Mouse (Mus musculus) olfactory bulb, adult 2 months (tissue): ENCODE results near the gene Slc17a5. TPM values are rescaled to one million over a fixed set of nuclear protein-coding genes. Genes with fewer than 3 reads are reported as not detected.

Source experiments
- H3K27ac ChIP-seq: fragments of 200-500 bp; 2 replicates; pipeline ENCODE4 v1.5.1; 2012; ENCODE audit warnings: low read depth, low read length; ENCODE audit not compliant: insufficient read depth
- H3K4me1 ChIP-seq: fragments of 200-500 bp; 2 replicates; pipeline ENCODE4 v1.6.1; 2012; ENCODE audit warnings: low read length; ENCODE audit not compliant: control insufficient read depth, insufficient read depth
- H3K4me3 ChIP-seq: fragments of 200-500 bp; 2 replicates; pipeline ENCODE4 v1.5.1; 2012; ENCODE audit warnings: mild to moderate bottlenecking, low read depth, low read length, moderate library complexity; ENCODE audit not compliant: insufficient read depth
- CTCF ChIP-seq: fragments of 200-500 bp; IDR thresholded peaks from 2 replicates; pipeline ENCODE4 v1.5.1; 2012; ENCODE audit warnings: low read depth, mild to moderate bottlenecking, low read length, moderate library complexity; ENCODE audit not compliant: insufficient read depth
- POLR2A ChIP-seq: fragments of 200-500 bp; IDR thresholded peaks from 2 replicates; pipeline ENCODE4 v1.6.1; 2012; ENCODE audit warnings: mild to moderate bottlenecking, low read depth, low read length, moderate library complexity; ENCODE audit not compliant: insufficient read depth
- WGBS: fragments of 180-500 bp; shearing (Covaris S2); methylation state at CpG from one replicate; pipeline ENCODE4 v1.1.7; 2018; 5-methylcytosine and 5-hydroxymethylcytosine counted together
- polyA plus RNA-seq: library from polyadenylated mRNA; stranded (reverse); fragments of >200 nt; gene quantifications from 2 replicates; pipeline ENCODE4 v1.2.4, GENCODE M21; 2012; ENCODE audit warnings: low replicate concordance; ENCODE audit not compliant: missing spikeins, insufficient read depth, insufficient read length

Gene Slc17a5
- polyA plus RNA-seq, 1 experiment: not detected

DNA sequence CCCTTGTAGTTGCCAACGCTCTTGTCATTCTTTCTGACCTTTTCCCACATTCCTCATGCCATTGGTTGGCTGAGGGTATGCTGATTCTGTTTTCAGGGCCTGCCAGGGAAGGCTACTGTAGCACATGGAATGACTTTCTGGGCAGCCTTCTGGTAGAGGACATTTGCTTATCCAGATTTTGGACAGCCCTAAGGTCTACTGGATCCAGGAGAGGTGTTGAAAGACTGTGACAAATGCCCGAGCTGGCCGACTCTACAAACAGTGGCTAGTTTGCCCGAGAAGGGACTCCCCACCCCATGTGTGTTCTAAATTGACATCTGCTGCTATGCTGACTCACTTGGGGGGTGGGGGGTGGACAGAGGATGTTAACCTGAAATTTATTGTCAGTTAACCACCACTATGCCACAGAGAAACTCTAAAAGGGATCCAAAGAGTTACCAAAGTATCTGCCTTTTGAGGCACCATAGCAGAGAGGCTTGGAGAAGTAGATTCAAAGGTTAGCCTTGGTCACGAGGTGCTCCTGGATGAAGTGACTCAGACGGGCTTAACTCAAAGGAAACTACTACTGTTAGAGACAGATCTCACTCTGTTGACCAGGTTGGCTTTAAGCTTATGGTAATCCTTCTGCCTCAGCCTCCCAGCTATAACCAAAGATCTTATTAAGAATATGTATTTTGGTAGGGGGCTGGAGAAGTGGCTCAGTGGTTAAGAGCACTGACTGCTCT is 73.9 kb downstream of the Slc17a5 start:
- no peak overlapping the region for H3K27ac ChIP-seq
- WGBS: 83% methylated on average over 6 of the region's 6 CpGs
- 0 out of 2 replicates have a peak, but pooled peaks cover 3% of the 10 kb centered on the region for H3K4me1 ChIP-seq
- TF ChIP-seq CTCF: no peak
- TF ChIP-seq POLR2A: no peak
- H3K4me3 ChIP-seq: no peak overlapping the region

DNA sequence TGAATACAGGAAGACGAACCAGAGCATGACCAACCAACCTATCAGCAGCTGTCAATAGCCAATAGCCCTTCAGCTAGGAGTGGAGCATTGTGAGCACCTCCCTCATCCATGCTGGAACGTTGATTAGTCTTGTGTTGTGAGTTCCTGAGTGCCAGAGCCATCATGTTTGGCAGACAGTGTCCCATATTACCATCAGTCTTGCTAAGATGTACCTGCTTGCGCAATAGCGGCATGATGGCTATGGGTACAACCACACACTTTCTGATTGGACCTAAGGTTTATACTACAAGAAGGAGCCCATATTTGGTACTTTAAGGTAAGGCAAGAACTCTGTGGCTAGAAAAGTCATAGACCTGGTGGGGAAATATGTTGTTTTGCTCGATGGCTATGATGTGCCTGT is 76.1 kb downstream of the Slc17a5 start:
- WGBS: 95% methylated on average over 5 of the region's 5 CpGs
- TF ChIP-seq POLR2A: no peak
- TF ChIP-seq CTCF: no peak
- Histone ChIP-seq H3K4me1 (0 out of 2 replicates have a peak, but pooled peaks cover 3% of the 10 kb centered on the region), H3K27ac (no peak overlapping the region), H3K4me3 (no peak overlapping the region)

DNA sequence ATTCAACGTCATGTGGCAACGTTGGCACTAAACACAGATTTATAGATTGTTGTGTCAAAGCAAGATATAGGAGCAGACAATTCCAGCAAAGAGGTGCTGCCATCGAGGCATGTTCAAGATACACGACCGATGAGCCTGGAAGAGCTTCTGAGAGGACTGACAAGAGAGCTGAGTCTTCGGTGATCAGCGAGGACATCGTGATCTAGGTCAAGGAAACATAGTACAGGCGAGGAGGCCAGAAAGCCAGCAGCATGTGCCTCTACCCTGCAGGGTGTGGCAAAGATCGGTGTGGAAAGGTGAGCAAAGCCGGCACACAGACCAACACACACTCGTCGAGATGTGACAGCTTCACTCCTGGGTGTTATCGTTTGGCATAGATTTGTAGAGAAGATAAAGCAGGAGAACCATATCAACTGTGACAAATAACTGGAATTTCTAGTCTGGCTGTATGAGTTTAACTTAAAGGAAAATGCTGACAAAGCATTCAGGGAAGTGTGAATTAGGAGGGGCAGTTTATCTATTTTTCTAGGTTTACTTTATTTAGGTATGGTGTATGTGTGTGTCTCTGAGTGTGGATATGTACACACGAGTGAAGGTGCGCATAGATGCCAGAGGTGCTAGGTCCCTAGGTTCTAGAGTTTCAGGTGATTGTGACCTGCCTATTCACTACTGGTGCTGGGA is 79.6 kb downstream of the Slc17a5 start:
- H3K27ac ChIP-seq: no peak overlapping the region
- 91% methylated on average over 16 of the region's 16 CpGs for WGBS
- TF ChIP-seq CTCF: no peak
- no peak for TF ChIP-seq POLR2A
- H3K4me1 ChIP-seq: no peaks in the 10 kb centered on the region
- H3K4me3 ChIP-seq: no peak overlapping the region

DNA sequence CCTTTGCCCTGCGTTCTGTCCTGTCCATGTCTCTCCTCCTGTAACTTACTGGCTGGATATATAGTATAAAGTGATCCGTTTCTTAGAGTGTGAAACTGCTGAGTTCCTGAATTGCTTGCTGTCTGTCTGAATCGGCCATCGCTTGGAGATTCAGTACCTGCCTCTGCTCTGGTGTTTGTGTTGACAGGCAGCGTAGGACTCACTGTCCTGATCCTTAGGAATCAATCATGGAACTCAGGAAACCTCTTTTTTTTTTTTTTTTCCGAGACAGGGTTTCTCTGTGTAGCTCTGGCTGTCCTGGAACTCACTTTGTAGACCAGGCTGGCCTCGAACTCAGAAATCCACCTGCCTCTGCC is 81.1 kb downstream of the Slc17a5 start:
- Histone ChIP-seq H3K4me1 (no peaks in the 10 kb centered on the region), H3K4me3 (no peak overlapping the region), H3K27ac (no peak overlapping the region)
- TF ChIP-seq CTCF (no peak), POLR2A (no peak)
- WGBS: 90% methylated on average over 7 of the region's 7 CpGs

DNA sequence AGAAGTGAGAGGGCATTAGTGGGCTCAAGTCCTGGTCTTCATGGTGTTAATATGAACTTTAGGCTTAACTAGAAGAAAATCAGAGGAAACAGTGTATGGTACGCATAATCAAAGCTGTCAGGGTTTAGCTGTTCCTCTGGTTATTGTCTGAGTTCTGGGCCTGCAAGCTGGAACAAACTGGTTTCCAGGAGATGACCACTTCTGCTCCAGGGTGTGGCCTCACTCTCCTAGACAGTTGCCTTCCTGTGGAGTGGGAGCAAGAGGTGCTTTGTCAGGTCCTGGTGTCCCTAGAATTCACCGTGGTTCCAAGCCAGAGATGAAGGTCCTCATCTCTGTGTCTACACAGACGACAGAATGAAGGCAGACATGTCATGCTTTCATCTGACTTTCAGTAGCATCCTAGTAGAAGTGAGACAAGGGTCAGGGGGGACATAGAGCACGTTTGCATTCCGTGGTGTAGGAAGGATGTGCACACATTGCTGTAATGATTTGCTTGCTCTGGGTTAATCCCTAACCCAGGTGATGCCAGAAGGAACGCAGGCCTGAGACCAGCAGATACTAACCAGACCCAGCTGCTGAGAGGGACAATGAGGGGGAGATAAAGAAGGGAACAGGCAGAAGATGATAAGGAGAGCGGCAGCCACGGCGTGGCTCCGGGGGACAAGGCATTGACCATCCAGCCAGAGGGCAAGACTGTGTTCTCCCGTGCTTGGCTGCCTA is 81.7 kb downstream of the Slc17a5 start:
- 90% methylated on average over 11 of the region's 11 CpGs for WGBS
- Histone ChIP-seq H3K4me3 (no peak overlapping the region), H3K4me1 (no peaks in the 10 kb centered on the region), H3K27ac (no peak overlapping the region)
- TF ChIP-seq CTCF (no peak), POLR2A (no peak)

DNA sequence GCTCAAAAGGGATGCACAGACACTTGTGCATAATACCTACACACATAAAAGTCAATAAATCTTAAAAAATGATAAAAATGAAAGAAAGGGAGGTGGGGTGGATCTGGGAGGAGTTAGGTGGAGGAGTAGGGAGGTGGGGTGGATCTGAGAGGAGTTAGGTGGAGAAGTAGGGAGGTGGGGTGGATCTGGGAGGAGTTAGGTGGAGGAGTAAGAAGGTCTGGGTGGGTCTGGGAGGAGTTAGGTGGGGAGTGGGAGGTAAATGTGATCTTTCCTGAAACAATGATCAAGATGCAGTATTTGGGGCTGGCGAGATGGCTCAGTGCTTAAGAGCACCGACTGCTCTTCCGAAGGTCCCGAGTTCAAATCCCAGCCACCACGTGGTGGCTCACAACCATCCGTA is 82.6 kb downstream of the Slc17a5 start:
- Histone ChIP-seq H3K4me1 (no peaks in the 10 kb centered on the region), H3K27ac (no peak overlapping the region), H3K4me3 (no peak overlapping the region)
- WGBS: 94% methylated on average over 6 of the region's 6 CpGs
- TF ChIP-seq POLR2A (no peak), CTCF (no peak)

DNA sequence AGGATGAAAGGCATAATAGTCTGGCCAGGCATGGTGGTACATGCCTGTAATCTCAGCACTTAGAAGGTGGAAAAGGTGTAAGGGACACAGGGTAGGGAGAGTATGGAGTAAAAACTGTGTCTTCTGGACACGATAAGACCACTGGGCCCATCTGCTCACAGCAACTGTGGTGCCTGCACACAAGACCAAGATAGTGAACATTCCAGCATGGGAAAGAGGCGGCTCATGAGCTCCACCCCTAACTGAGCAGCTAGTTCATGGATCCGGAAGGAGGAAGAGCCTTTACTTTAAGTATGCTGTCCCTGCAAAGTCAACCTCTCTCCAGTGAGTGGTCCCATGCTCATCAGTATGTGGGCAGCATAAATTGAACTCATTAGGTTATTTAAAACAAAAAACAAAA is 83.2 kb downstream of the Slc17a5 start:
- no peak overlapping the region for H3K4me3 ChIP-seq
- TF ChIP-seq CTCF (no peak), POLR2A (no peak)
- H3K4me1 ChIP-seq: no peaks in the 10 kb centered on the region
- 79% methylated on average over 3 of the region's 3 CpGs for WGBS
- no peak overlapping the region for H3K27ac ChIP-seq

DNA sequence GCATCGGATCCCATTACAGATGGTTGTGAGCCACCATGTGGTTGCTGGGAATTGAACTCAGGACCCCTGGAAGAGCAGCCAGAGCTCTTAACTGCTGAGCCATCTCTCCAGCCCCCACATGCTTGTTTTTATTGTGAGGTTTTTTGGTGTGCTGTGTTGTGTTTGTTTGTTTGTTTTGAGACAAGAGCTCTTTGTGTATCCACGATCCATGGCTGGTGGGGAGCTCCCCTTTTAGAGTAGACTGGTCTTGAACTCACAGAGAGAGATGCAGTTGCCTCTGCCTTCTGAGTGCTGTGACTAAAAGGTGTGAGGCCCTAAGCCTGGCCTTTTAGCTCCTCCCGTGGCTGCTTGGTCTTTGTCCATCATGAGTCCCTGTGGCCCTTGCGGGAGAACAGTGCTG is 83.7 kb downstream of the Slc17a5 start:
- H3K27ac ChIP-seq: no peak overlapping the region
- H3K4me1 ChIP-seq: no peaks in the 10 kb centered on the region
- no peak for TF ChIP-seq POLR2A
- TF ChIP-seq CTCF: no peak
- 68% methylated on average over 4 of the region's 4 CpGs for WGBS
- H3K4me3 ChIP-seq: no peak overlapping the region
